Mouse (Mus musculus) stomach, embryonic 14.5 days (tissue): ENCODE measurements around the gene Foxo3. TPM values are rescaled to one million over a fixed set of nuclear protein-coding genes. Genes with fewer than 3 reads are reported as not detected.

ENCODE experiments used
- ATAC-seq: fragments of 200-750 bp; cut with Nextera tagmentation; 2 replicates; pipeline ENCODE4 v1.8.0; 2017; ENCODE audit warnings: low read depth, moderate TSS enrichment; ENCODE audit not compliant: insufficient number of reproducible peaks, insufficient read depth, low FRiP score
- H3K27ac ChIP-seq: fragments of 300-500 bp; sonication (generic); 2 replicates; pipeline ENCODE4 v1.5.1; 2014; ENCODE audit warnings: mild to moderate bottlenecking, low read length, moderate library complexity, mixed read lengths
- H3K27me3 ChIP-seq: fragments of 300-500 bp; sonication (generic); 2 replicates; pipeline ENCODE4 v1.6.1; 2014; ENCODE audit warnings: low read length, control low read depth, mixed read lengths; ENCODE audit not compliant: control insufficient read depth, insufficient read depth
- H3K36me3 ChIP-seq: fragments of 300-500 bp; sonication (generic); 2 replicates; pipeline ENCODE4 v1.6.1; 2014; ENCODE audit warnings: mild to moderate bottlenecking, control low read depth, low read length, moderate library complexity, mixed read lengths; ENCODE audit not compliant: control insufficient read depth, insufficient read depth
- H3K4me1 ChIP-seq: fragments of 300-500 bp; sonication (generic); 2 replicates; pipeline ENCODE4 v1.6.1; 2014; ENCODE audit warnings: low read length, control low read depth, mixed read lengths; ENCODE audit not compliant: control insufficient read depth, insufficient read depth
- H3K4me2 ChIP-seq: fragments of 300-500 bp; sonication (generic); replicated peaks from 2 replicates; pipeline ENCODE4 v1.6.1; 2014; ENCODE audit warnings: low read depth, low read length, control low read depth
- H3K4me3 ChIP-seq: fragments of 300-500 bp; sonication (generic); 2 replicates; pipeline ENCODE4 v1.5.1; 2014; ENCODE audit warnings: low read depth, low read length, control low read depth
- H3K9ac ChIP-seq: fragments of 300-500 bp; sonication (generic); replicated peaks from 2 replicates; pipeline ENCODE4 v1.6.1; 2014; ENCODE audit warnings: low read depth, mild to moderate bottlenecking, control low read depth, low read length, moderate library complexity, mixed read lengths
- H3K9me3 ChIP-seq: fragments of 300-500 bp; sonication (generic); 2 replicates; pipeline ENCODE4 v1.6.1; 2016; ENCODE audit warnings: low read depth, low read length, control low read depth; ENCODE audit not compliant: control insufficient read depth
- WGBS: fragments of 180-500 bp; shearing (Covaris S2); extraction: QIAGEN DNeasy Blood & Tissue Kit; methylation state at CpG from one replicate; pipeline ENCODE4 v1.1.7; 2014; 5-methylcytosine and 5-hydroxymethylcytosine counted together
- polyA plus RNA-seq: library from polyadenylated mRNA; unstranded; fragments of >200 nt; fragmentation: Nextera tagmentation; extraction: Ambion mirVana; gene quantifications from 2 replicates; pipeline ENCODE4 v1.2.1, GENCODE M21; 2014

Gene Foxo3
- polyA plus RNA-seq, 1 experiment from 2014 or later = 10.5 TPM

- Histone ChIP-seq H3K27me3 (no peaks in the 10 kb centered on the region), H3K4me1 (peaks cover 11% of the 10 kb centered on the region; the same call in 1 of the 2 replicates), H3K27ac (no peak overlapping the region), H3K9ac (no peak overlapping the region), H3K36me3 (no peaks in the 10 kb centered on the region), H3K9me3 (no peaks in the 10 kb centered on the region), H3K4me2 (no peak overlapping the region), H3K4me3 (no peak overlapping the region)
- WGBS = 83% methylated on average over 6 of the region's 6 CpGs
- no peak for ATAC-seq
These were observed 41.2 kb downstream of the Foxo3 start for GRCm38 (mm10) chr10:42235321-42235720.

- 74% methylated on average over 11 of the region's 11 CpGs for WGBS
- Histone ChIP-seq H3K9me3 (no peaks in the 10 kb centered on the region), H3K9ac (no peak overlapping the region), H3K4me3 (no peak overlapping the region), H3K4me2 (no peak overlapping the region), H3K27me3 (no peaks in the 10 kb centered on the region), H3K4me1 (0 out of 2 replicates have a peak, but pooled peaks cover 4% of the 10 kb centered on the region), H3K27ac (no peak overlapping the region), H3K36me3 (no peaks in the 10 kb centered on the region)
- no peak for ATAC-seq
These were observed 43.6 kb downstream of the Foxo3 start for GRCm38 (mm10) chr10:42232977-42233376.

GRCm38 (mm10) chr10:42231847-42232246, 44.7 kb downstream of the Foxo3 start:
- H3K36me3 ChIP-seq = no peaks in the 10 kb centered on the region
- 0 out of 2 replicates have a peak, but pooled peaks cover 4% of the 10 kb centered on the region for H3K4me1 ChIP-seq
- H3K9me3 ChIP-seq = no peaks in the 10 kb centered on the region
- no peak overlapping the region for H3K4me3 ChIP-seq
- ATAC-seq = no peak
- WGBS = 62% methylated on average over 8 of the region's 8 CpGs
- H3K9ac ChIP-seq = no peak overlapping the region
- no peak overlapping the region for H3K27ac ChIP-seq
- H3K27me3 ChIP-seq = no peaks in the 10 kb centered on the region
- no peak overlapping the region for H3K4me2 ChIP-seq

- Histone ChIP-seq H3K4me1 (0 out of 2 replicates have a peak, but pooled peaks cover 4% of the 10 kb centered on the region), H3K27ac (no peak overlapping the region), H3K27me3 (no peaks in the 10 kb centered on the region), H3K9me3 (no peaks in the 10 kb centered on the region), H3K4me3 (no peak overlapping the region), H3K4me2 (no peak overlapping the region), H3K36me3 (no peaks in the 10 kb centered on the region), H3K9ac (no peak overlapping the region)
- WGBS = 76% methylated on average over 3 of the region's 3 CpGs
- no peak for ATAC-seq
These were observed 45.4 kb downstream of the Foxo3 start for GRCm38 (mm10) chr10:42231100-42231541.

- no peak overlapping the region for H3K9ac ChIP-seq
- WGBS = 83% methylated on average over 5 of the region's 5 CpGs
- no peak overlapping the region for H3K4me2 ChIP-seq
- no peak for ATAC-seq
- no peaks in the 10 kb centered on the region for H3K36me3 ChIP-seq
- 0 out of 2 replicates have a peak, but pooled peaks cover 4% of the 10 kb centered on the region for H3K4me1 ChIP-seq
- no peak overlapping the region for H3K27ac ChIP-seq
- H3K9me3 ChIP-seq = no peaks in the 10 kb centered on the region
- no peak overlapping the region for H3K4me3 ChIP-seq
- H3K27me3 ChIP-seq = no peaks in the 10 kb centered on the region
These were observed 46.0 kb downstream of the Foxo3 start for GRCm38 (mm10) chr10:42230471-42231099.

GRCm38 (mm10) chr10:42227751-42228241, 48.8 kb downstream of the Foxo3 start:
- Histone ChIP-seq H3K27ac (no peak overlapping the region), H3K9me3 (no peaks in the 10 kb centered on the region), H3K36me3 (no peaks in the 10 kb centered on the region), H3K9ac (no peak overlapping the region), H3K4me2 (no peak overlapping the region), H3K27me3 (no peaks in the 10 kb centered on the region), H3K4me1 (0 out of 2 replicates have a peak, but pooled peaks cover 4% of the 10 kb centered on the region), H3K4me3 (no peak overlapping the region)
- WGBS = 77% methylated on average over 4 of the region's 4 CpGs
- no peak for ATAC-seq

GRCm38 (mm10) chr10:42226176-42226575, 50.4 kb downstream of the Foxo3 start:
- no peak overlapping the region for H3K4me2 ChIP-seq
- H3K27ac ChIP-seq = no peak overlapping the region
- WGBS = 89% methylated on average over 15 of the region's 15 CpGs
- no peak for ATAC-seq
- 0 out of 2 replicates have a peak, but pooled peaks cover 10% of the 10 kb centered on the region for H3K4me1 ChIP-seq
- H3K9me3 ChIP-seq = no peaks in the 10 kb centered on the region
- no peaks in the 10 kb centered on the region for H3K36me3 ChIP-seq
- H3K27me3 ChIP-seq = no peaks in the 10 kb centered on the region
- H3K9ac ChIP-seq = no peak overlapping the region
- no peak overlapping the region for H3K4me3 ChIP-seq

- no peak for ATAC-seq
- Histone ChIP-seq H3K36me3 (no peaks in the 10 kb centered on the region), H3K9ac (no peak overlapping the region), H3K4me1 (0 out of 2 replicates have a peak, but pooled peaks cover 10% of the 10 kb centered on the region), H3K27me3 (no peaks in the 10 kb centered on the region), H3K4me2 (no peak overlapping the region), H3K27ac (no peak overlapping the region), H3K4me3 (no peak overlapping the region), H3K9me3 (no peaks in the 10 kb centered on the region)
- WGBS = 74% methylated on average over 18 of the region's 18 CpGs
These were observed 51.2 kb downstream of the Foxo3 start for GRCm38 (mm10) chr10:42225184-42225935.
